Mouse (Mus musculus): ENCODE results near the gene Rapgef6.
"Not testable (repeated sequence)": the region's sequence is repeated elsewhere in the genome, so short reads cannot be mapped to it uniquely, and the experiment has no call there.

Rapgef6 gene

DNA sequence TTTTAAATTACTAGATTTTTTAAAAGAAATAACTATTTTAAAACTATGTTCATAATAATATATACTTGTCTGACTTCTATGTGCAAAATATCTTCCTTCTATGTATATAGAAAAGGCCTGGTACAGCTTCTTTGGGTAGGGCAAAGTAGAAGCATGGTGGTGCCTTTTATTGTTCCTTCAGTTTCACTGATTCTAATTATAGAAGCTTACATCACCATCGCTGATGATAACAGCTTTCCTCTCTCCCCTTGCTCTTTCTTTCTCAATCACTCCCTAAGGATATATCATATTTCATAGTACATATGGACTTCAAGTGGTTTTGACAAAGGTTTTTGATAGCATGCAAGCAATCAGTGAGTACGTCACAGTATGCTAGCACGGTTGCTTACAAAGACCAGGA, 69.9 kb downstream of the Rapgef6 start:
- no peak for DNase-seq

DNA sequence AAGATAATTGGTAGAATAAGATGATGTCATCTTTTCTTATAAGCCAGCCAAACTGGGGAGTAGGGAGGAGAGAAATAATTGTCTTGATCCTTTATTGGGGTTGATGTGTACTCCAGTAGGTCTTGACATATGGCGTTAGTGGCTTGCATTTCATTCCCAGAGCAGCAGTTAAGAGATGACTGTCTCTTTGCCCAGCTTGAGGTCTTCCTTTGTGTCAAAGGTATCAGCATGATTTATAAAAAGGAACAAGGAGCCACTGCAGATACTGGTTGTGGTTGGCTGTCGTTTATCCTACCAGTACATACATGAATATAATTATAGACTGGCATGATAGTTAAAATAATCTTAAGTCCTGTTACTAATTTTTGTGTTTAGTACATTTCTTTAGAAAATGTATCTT, 71.4 kb downstream of the Rapgef6 start:
- DNase-seq = no peak

DNA sequence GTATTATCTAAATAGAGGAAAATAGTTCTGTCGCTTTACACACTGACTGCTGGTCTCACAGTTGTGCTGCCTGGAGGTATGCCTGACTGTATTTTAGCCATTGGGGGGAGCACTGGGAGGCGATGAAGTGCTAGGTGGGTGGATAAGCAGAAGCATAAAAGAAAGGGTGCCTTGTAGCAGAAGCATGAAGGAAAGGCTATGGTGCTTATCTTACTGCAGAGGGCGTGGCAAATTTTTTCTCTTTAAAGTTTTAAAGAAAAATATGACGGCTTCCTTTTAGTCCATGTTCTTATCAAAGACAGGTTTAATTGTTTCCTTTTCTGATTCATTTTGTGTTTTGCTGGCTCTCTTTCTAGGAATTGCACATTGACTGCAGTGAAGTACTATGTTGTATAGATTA, 72.4 kb downstream of the Rapgef6 start:
- DNase-seq = no peak

DNA sequence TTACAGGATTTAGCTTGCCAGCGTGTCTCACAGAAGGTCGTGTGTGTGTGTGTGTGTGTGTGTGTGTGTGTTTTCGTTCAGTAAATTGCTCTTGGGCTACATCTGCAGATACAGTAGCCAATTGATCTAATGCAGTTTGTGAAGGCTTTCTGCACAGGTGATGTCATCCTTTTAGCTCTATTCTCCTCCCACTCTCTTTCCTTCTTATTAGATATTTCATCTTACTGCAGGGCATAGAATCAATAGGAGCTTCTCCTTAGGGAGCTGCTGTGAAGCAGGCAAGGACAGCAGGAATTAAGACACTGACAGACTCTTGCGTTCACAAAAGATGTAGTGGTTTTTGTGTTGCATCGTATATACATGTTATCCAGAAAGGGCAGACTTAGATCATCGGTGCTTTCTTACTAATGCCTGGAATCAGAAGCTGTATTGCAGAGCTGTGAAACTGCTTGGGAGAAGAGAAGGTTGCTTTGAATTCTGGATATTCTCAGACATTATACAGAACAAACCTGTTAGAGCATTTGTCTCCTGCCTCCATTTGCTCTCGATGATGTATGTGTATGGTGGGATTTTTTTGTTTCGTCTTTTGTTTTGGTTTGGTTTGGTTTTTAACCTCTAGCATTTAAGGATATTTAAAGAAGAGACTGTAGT, 73.4 kb downstream of the Rapgef6 start:
- DNase-seq = no peak

DNA sequence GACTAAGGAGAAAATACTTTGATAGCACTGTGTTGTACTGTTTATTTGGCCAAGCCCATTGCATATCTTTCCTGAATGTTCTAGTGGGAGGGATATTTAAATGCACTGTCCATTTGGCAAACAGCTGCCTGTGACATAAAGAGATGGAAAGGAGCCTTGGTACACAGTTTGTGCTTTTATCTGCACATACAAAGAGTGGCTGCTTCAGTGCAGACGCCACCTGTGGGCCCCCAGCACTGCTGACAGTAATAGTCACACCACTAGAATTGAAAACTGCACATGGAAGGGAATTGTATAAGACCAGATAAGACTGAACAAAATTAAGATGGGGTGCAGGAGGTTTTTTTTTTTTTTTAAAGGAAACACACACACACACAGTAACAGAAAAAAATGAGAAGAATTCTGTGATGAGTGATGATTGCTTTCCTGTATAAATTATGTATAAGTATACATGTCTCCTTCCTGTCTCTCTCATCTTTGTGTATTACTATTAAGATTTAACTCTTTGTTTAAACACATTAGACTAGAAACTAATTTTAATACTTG, 75.3 kb downstream of the Rapgef6 start:
- DNase-seq = no peak

DNA sequence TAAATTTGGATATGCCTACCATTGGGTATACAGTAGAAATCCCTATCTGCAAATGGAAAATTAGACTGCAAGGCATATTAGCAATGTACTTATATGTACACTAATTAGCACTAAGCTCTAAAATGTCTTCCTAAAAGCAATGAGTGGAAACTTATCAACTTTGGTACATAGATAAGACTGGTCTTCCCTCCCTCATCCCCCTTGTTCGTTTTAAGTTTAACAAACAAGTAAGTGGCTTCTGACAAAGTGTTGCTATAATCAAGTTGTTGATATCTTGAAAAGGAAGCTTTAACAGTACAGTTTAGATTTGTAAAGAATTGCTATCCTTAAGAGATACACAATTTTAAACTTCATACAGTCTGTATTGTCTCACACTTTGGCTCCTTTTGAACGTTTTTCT, 78.5 kb downstream of the Rapgef6 start:
- DNase-seq = no peak

DNA sequence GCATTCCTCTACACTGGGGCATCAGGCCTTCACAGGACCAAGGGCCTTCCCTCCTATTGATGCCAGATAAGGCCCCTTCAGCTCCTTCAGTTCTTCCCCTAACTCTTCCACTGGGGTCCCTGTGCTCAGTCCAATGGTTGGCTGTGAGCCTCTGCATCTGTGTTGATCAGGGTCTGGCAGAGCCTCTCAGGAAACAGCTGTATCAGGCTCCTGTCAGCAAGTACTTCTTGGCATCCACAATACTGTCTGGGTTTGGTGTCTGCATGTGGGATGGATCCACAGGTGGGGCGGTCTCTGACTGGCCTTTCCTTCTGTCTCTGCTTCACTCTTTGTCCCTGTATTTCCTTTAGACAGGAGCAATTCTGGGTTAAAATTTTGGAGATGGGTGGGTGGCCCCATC, 80.1 kb downstream of the Rapgef6 start:
- DNase-seq = not testable (repeated sequence)

DNA sequence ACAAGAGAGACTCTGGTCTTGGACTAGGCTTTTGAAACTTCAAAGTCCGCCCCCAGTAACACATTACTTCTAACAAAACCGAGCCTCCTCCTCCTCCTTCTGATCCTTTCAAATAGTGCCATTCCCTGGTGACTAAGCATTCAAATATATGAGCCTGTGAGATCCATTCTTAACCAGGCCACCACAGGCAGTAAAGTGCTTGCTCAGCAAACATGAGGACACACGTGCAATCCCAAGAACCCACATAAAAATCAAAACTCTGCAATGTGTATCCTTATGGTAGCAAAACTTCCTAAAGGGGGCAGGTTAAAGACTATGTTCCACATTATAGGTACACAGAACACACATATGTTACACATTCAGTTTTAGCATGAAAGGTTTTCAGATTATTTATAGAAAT, 81.8 kb downstream of the Rapgef6 start:
- DNase-seq = no peak

DNA sequence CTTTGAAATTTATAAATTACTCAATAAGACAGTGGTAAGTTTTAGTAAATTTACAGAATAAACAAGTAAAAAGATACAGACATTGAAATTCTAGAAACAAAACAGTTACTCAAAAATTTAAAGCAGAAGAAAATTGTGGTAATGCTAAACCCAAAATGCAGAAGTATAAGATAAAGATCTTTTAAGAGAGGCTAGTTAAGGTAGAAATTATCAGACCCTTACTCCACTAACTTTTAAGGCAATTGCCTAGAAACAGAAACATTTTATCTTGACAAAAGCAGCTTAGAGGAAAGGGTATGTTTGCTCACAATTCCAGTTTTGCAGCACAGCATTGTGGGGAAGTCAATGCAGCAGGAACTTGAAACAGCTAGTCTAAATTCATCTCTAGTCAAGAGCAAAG, 91.0 kb downstream of the Rapgef6 start:
- no peak for DNase-seq

DNA sequence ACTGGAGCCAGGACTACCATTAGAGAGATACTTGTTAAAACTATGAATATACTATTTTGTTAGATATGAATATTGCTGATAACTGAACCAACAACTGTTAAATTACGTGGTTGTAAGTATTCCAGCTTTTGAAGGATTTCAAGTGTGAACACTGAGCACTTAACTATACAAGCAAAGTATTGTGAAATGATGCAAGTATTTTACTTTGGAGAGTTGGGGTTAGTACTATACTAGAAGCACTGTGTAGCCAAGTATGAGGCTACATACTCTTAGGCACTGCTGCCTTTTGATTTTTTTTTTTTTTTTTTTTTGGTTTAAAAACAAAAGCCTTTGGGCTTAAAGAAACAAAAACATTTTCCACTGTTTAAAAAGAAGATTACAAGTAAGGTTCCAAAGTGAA, 91.9 kb downstream of the Rapgef6 start:
- no peak for DNase-seq

DNA sequence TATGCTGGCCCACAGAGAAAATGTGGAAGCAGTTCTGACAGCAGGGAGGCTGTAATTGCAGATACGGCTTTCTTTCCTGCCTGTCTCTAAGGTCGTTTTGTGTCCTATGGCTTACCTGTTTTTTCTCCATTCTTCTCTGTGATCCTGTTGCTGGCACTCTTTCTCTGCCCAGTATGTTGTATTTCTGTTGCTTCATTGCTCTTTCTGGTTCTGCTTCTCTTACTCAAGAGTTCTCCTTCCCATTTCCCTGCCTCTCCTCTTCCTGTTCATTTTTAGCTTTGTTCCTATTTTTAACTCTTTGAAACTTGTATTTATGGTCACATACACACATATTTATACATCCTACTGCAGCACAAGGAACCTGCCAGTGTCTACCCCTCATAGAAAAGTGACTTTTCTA, 96.2 kb downstream of the Rapgef6 start:
- no peak for DNase-seq

DNA sequence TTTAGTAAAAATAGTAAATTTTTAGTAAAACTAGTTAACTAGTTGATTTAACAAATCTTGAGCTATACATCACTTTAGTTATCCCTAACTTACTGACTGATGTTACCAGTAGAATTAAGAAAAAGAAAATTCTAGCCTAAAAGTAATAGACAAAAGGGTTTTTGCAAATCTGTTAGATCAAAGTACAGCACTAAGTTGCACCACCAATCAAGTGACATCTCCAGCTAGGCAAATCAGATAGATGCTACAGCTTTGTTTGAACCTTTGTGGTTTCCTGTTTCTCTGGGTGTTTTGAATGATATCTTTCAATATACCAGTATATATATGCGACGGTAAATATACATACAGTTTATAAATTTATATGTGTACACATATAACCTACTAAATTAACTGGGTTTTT, 99.1 kb downstream of the Rapgef6 start:
- no peak for DNase-seq

DNA sequence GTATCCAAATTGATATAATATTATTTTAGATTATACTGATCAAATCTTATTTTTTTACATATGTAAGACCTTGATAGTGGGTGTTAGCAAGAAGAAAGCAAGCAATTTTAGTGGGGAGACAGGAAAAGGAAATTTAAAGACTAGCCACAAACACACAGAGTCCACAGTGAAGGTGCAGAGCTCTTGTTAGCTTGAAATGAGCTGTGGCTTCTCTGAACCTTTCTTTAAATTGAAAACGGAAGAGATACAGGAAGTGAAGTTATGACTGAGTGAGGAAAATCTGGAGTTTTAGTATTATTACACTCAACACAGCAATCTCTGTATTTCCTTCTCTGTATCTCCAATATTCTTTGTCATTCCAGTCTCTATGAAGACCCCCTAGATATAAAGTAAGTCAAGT, 104.3 kb downstream of the Rapgef6 start:
- DNase-seq = no peak

DNA sequence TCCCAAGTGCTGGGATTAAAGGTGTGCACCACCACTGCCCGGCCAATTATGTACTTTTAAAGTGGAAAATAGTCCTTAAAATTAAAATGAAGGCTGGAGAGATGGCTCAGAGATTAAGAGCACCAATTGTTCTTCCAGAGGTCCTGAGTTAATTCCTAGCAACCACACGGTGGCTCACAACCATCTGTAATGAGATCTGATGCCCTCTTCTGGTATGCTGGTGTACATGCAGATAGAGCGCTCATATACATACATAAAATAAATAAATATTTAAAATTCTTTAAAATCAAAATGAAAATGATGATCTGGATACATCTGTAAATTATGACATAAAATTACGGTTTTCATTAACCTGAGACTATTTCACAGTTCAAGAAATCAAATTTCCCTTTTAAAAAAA, 123.8 kb downstream of the Rapgef6 start:
- DNase-seq = no peak

DNA sequence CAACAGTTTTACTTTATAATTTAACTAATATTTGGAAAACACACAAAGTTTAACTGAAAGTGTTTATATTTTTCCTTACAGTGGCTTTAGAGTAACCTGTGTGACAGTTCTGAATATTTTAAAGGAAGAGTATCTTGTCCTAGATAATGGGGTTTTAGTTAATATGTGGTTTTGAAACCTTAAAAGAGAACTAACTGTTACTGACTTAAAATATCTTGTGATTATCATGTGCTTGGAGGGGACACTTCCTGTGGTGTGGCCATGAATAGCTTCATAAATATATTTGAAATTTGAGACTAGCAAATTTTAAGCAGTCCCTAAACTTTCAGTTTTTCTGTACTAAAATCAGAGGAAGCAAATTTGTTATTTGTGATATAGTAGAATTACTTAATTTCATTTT, 125.9 kb downstream of the Rapgef6 start:
- DNase-seq = no peak

DNA sequence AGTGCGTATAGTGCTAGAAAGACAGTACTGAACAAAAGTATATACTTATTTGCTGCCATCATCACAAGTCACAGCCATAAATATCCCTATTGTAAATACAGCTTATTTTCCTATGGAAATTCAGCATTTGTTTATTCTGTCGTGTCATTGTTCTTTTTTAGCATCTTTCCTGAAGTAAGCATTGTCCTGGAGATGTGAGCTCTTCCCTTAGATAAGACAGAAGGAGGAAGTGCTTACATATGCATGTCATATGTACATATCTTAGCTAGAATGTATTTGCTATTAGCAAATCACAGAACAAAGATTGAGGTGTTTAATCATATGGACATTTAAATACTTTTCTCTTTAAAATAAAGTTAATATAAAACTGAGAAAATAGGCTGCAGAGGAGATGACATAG, 132.8 kb downstream of the Rapgef6 start:
- no peak for DNase-seq

DNA sequence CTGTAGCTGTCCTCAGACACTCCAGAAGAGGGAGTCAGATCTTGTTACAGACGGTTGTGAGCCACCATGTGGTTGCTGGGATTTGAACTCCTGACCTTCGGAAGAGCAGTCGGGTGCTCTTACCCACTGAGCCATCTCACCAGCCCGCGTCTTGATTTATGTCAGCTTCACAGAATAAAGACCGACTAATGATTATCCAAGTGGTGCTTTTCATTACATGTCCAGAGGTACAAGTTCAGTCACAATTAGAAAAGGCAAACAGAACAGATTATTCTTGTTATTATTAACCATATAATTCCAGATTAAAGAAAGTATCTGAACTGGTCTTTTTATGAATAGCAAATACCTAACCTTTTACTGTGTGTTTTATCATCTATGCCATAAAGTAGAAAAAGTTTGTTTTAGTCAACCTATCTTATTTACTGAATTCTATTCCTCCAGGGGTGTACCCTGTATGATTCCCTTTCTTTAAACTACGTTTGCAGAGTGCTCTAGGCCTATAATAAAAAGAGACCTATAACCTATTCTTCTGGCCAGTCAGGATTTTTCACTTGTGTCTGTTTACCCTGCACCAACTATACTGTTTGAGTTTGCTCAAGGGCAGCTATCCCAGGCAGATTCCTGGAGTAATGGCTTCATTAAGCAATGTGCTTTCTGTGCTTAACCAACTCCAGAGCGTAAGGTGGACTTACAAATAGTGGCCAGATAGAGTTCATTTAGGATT, 151.1 kb downstream of the Rapgef6 start:
- no peak for DNase-seq

DNA sequence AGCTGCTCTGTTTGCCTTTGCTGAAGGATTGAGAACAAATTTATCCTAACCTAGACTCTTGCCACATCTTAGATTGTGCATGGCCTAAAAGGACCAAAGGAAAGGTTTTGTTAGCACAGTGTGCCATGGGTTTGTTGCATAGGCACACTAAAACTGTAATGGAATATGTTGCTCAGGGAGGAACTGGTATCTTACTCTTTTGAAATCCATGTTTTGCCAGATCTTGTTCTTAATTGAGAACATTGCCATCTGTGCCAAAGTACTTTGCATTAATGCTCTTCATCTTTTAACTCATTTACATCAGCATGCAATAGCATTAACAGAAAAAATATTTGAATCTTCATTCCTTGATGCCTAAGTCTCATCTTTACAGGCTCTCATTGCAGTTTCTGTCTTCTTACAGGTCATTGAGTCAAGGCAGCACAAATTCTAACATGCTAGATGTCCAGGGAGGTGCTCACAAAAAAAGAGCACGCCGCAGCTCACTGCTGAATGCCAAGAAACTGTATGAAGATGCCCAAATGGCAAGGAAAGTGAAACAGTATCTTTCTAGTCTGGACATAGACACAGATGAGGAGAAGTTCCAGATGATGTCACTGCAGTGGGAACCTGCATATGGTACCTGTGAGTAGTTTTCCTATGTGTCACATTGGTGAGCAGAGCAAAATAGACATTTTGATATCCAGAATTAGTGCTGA, 153.3 kb downstream of the Rapgef6 start:
- no peak for DNase-seq

DNA sequence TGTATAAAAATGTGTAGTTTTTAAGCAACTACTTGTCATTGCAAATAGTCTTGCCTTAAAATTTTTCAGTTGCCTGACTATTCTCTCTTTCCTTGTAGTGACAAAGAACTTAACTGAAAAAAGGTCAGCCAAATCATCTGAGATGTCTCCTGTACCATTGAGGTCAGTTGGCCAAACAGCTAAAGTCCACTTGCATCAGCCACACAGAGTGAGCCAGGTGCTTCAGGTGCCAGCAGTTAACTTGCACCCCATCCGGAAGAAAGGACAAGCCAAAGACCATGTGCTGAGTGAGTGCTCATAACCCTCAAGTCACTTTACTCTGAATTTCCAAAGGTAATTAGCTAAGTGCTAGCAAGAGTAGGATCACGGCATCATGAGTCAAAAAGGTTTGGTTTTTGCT, 156.5 kb downstream of the Rapgef6 start:
- DNase-seq = no peak

DNA sequence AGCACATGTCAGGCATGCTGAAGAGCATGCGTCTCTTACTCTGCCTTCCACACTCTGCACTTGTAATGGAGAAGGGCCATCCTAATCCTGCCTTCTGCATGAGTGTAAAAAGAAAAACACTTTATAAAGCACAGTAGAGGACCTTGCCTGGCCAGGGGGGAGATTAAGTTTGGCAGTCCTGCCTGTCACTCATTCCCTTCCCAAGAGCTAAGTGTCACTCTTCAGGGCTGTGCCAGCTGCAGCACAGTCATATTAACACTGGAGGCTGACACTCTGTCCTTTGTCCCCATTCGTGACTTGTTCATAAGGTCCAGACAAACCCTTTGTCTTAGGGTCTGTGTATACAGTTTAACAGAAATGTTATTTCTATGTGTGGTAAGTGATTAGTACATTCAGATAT, 162.2 kb downstream of the Rapgef6 start:
- no peak for DNase-seq

DNA sequence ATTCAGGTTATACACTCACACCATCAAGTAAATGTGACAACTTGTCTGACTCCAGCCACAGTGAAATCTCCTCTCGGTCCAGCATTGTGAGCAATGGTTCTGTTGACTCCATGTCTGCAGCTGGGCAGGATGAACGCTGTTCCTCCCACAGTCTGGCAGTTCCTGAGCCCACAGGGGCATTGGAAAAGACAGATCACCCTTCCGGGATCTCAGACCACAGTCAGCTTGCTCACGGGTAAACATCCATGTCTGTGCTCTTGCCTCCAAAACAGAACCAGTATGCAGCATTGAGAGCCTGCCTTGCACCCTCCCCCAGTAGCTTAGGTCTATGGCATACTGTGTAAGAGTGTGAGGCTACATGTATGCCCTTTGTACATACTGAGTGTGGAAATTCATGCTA, 167.5 kb downstream of the Rapgef6 start:
- DNase-seq = no peak

DNA sequence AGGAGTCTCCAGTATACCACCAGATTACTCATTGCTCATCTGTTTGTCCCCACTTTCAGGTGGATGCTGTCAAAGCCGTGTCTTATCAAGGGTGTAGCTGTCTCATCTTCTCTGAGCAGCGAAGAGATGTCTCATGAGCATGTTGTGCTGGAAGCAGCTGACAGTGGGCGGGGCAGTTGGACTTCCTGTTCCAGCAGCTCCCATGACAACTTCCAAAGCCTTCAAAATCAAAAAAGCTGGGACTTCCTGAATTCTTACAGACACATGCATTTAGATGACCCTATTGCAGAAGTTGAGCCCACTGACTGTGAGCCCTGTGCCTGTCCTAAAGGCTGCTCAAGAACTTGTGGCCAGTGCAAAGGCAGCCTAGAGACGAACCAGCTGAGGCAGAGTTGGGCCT, 168.5 kb downstream of the Rapgef6 start:
- no peak for DNase-seq

DNA sequence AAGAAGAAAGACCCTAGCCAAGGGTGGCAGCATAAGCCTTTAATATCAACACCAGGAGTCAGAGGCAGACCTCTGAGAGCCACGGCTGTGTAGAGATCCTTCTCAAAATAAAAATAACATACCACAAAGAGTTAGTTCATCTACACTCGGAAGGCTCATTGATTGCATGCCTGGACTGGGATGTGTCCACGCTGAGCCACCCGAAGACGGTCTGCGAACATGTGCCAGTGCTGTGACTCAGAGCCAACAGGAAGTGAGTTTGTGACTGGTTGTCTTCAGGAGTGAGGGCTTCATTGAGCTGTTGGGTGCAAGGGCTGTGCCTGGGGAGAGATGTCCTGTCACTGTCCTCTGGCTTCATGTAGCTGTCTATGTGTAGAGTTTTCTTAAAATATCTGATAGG, 171.0 kb downstream of the Rapgef6 start:
- DNase-seq = no peak

DNA sequence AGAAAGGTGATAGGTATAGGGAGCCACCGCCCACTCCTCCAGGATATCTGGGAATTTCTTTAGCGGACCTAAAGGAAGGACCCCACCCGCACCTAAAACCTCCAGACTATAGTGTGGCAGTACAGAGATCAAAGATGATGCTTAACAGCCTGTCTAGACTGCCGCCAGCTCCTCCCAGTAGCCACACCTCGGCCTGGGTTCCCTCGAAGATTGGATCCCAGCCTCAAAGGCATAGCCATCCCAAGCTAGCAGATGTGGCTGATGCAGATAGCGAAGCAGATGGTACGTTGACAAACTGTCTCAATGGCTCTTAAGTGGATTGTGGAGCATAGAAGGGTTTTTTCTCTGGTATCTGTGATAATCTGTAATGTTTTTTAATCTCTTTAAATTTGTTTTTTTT, 171.6 kb downstream of the Rapgef6 start:
- no peak for DNase-seq

Data from B cell, adult 2 months (primary cell).